Mouse (Mus musculus) cerebellum, adult 2 months (tissue): ENCODE data around the gene Fbxo42. TPM values are rescaled to one million over a fixed set of nuclear protein-coding genes. Genes with fewer than 3 reads are reported as not detected.
"Not testable (repeated sequence)": the region's sequence is repeated elsewhere in the genome, so short reads cannot be mapped to it uniquely, and the experiment has no call there.

Experiments
- DNase-seq, 2 experiments: peaks; one replicate each; pipeline ENCODE4 v3.0.0; 2021
- H3K27ac ChIP-seq: fragments of 200-500 bp; 2 replicates; pipeline ENCODE4 v1.5.1; 2012; ENCODE audit warnings: low read length, control low read depth, inconsistent platforms; ENCODE audit not compliant: insufficient read depth
- H3K27me3 ChIP-seq: fragments of 200-500 bp; 2 replicates; pipeline ENCODE4 v1.6.1; 2012; ENCODE audit warnings: inconsistent platforms, mild to moderate bottlenecking, low read length, moderate library complexity; ENCODE audit not compliant: control insufficient read depth, insufficient read depth
- H3K4me1 ChIP-seq: fragments of 200-500 bp; 2 replicates; pipeline ENCODE4 v1.6.1; 2011; ENCODE audit warnings: low read length; ENCODE audit not compliant: control insufficient read depth, insufficient read depth
- H3K4me3 ChIP-seq: fragments of 200-500 bp; replicated peaks from 2 replicates; pipeline ENCODE3; 2011; ENCODE audit warnings: mild to moderate bottlenecking, low read depth, low read length, control low read depth; ENCODE audit not compliant: insufficient read depth
- CTCF ChIP-seq: fragments of 200-500 bp; IDR thresholded peaks from 2 replicates; pipeline ENCODE4 v1.5.1; 2011; ENCODE audit warnings: low read depth, mild to moderate bottlenecking, control low read depth, low read length, moderate library complexity, borderline replicate concordance; ENCODE audit not compliant: insufficient read depth
- POLR2A ChIP-seq: fragments of 200-500 bp; IDR thresholded peaks from 2 replicates; pipeline ENCODE4 v1.6.1; 2011; ENCODE audit warnings: low read length, control low read depth, borderline replicate concordance; ENCODE audit not compliant: insufficient read depth
- WGBS: fragments of 180-500 bp; shearing (Covaris S2); methylation state at CpG from one replicate; pipeline ENCODE4 v1.1.7; 2018; 5-methylcytosine and 5-hydroxymethylcytosine counted together
- polyA plus RNA-seq: library from polyadenylated mRNA; depleted of rRNA; stranded (reverse); fragments of >200 nt; gene quantifications from 2 replicates; pipeline ENCODE4 v1.2.3, GENCODE M21; 2012

The Fbxo42 gene
- polyA plus RNA-seq, 1 experiment: 21.1 TPM

GRCm38 (mm10) chr4:141138425-141139115 lies 9.1 kb upstream of the Fbxo42 start:
- no peak for DNase-seq
- H3K27ac ChIP-seq: no peak overlapping the region
- TF ChIP-seq CTCF: no peak
- no peak for TF ChIP-seq POLR2A
- no peaks in the 10 kb centered on the region for H3K27me3 ChIP-seq
- 3% methylated on average over 29 of the region's 29 CpGs for WGBS
- H3K4me3 ChIP-seq: peak overlapping the region; percentile 85
- peaks cover 17% of the 10 kb centered on the region for H3K4me1 ChIP-seq

GRCm38 (mm10) chr4:141139116-141139970 lies 8.4 kb upstream of the Fbxo42 start, which contains the start of gene Szrd1:
TSS of gene Szrd1 (minus strand) at chr4:141139775.
- H3K4me3 ChIP-seq: peak within 1 kb of the TSS; percentile 85
- H3K27ac ChIP-seq: peak within 1 kb of the TSS; percentile 94
- no peaks in the 10 kb centered on the region for H3K27me3 ChIP-seq
- H3K4me1 ChIP-seq: peaks cover 17% of the 10 kb centered on the region
- WGBS: under 1% methylated on average over 63 of the region's 63 CpGs
- peak; percentile 99 for DNase-seq
- TF ChIP-seq POLR2A: peak; percentile 81; the same call in 1 of the 2 replicates
- TF ChIP-seq CTCF: no peak

GRCm38 (mm10) chr4:141140354-141140753 lies 7.4 kb upstream of the Fbxo42 start:
- H3K4me3 ChIP-seq, H3K27ac ChIP-seq, DNase-seq, H3K27me3 ChIP-seq: not testable (repeated sequence)
- WGBS: 87% methylated on average over 9 of the region's 9 CpGs
- H3K4me1 ChIP-seq: peaks cover 12% of the 10 kb centered on the region

GRCm38 (mm10) chr4:141140967-141141366 lies 6.7 kb upstream of the Fbxo42 start:
- H3K4me1 ChIP-seq: peaks cover 12% of the 10 kb centered on the region
- H3K27me3 ChIP-seq: no peaks in the 10 kb centered on the region
- WGBS: 88% methylated on average over 6 of the region's 6 CpGs
- H3K4me3 ChIP-seq: no peak overlapping the region
- H3K27ac ChIP-seq: no peak overlapping the region
- TF ChIP-seq POLR2A: no peak
- TF ChIP-seq CTCF: no peak
- no peak for DNase-seq

GRCm38 (mm10) chr4:141142285-141142811 lies 5.4 kb upstream of the Fbxo42 start:
- TF ChIP-seq POLR2A: no peak
- peak; percentile 70 for TF ChIP-seq CTCF
- DNase-seq: peak; percentile 77 to 81
- H3K4me3 ChIP-seq: no peak overlapping the region
- peaks cover 2% of the 10 kb centered on the region; the same call in 1 of the 2 replicates for H3K4me1 ChIP-seq
- WGBS: 14% methylated on average over 9 of the region's 9 CpGs
- no peaks in the 10 kb centered on the region for H3K27me3 ChIP-seq
- no peak overlapping the region for H3K27ac ChIP-seq

- not testable (repeated sequence) for H3K4me1 ChIP-seq, H3K4me3 ChIP-seq, H3K27me3 ChIP-seq, H3K27ac ChIP-seq, DNase-seq
- 89% methylated on average over 10 of the region's 16 CpGs for WGBS
These were observed 2.6 kb upstream of the Fbxo42 start for GRCm38 (mm10) chr4:141145124-141145523.

- Histone ChIP-seq H3K27ac (no peak overlapping the region), H3K27me3 (no peaks in the 10 kb centered on the region), H3K4me1 (no peaks in the 10 kb centered on the region), H3K4me3 (no peak overlapping the region)
- 95% methylated on average over 6 of the region's 6 CpGs for WGBS
- TF ChIP-seq POLR2A (no peak), CTCF (no peak)
- no peak for DNase-seq
These were observed 1.2 kb upstream of the Fbxo42 start for GRCm38 (mm10) chr4:141146491-141147033.
